Mouse (Mus musculus) brain, embryonic 14.5 days (tissue): ENCODE measurements at regions not wholly inside any gene's neighbourhood (a gene's known extent, or its start where the extent isn't known, plus 50 kb on each side); places are given as distances from the start of the nearest gene placed in this dataset.
"Not testable (repeated sequence)": the region's sequence is repeated elsewhere in the genome, so short reads cannot be mapped to it uniquely, and the experiment has no call there.

Source experiments
- DNase-seq: peaks from one replicate; pipeline ENCODE4 v3.0.0-alpha.2; 2011; ENCODE audit warnings: low read depth
- CTCF ChIP-seq: fragments of 200-500 bp; IDR thresholded peaks from 2 replicates; pipeline ENCODE4 v1.5.1; 2012; ENCODE audit warnings: inconsistent platforms, mild to moderate bottlenecking, moderate library complexity, borderline replicate concordance; ENCODE audit not compliant: insufficient read depth, insufficient read length; ENCODE audit errors: extremely low read depth
- POLR2A ChIP-seq: fragments of 200-500 bp; IDR thresholded peaks from 2 replicates; pipeline ENCODE4 v1.6.1; 2012; ENCODE audit warnings: mild to moderate bottlenecking, inconsistent platforms, borderline replicate concordance; ENCODE audit not compliant: poor library complexity, insufficient read depth, insufficient read length, severe bottlenecking; ENCODE audit errors: extremely low read depth

DNA sequence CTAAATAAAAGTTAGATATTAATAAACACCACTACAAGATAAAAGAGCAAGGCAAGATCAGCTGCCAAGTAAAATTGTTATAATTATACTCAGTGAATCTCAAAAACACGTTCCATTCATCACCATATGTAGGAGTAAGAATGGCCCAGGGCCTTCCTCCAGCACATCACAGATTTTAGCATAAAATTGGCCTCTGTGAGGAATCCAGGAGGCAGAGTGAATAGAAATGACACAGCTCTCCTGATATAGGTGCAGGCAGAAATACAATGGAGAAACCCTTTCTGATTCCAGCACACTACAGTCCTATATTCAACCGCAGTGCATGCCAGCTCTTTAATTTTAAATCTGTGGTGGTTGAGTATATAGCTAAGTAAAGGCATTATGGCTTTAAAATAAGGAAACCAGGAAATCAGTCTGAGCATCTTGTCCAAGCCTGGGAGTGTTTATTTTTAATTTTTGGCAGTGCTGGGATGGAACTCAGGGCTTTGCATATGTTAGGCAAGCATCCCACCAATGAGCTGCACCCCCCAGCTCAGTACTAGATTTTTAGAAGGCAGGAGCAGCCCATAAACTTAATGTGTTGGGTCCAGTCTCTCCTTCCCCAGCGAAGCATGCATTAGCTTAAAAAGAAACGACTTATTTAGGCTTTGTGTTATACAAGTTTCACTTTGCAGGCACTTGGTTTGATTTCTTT is 158.3 kb upstream of the Ptprz1 start:
- no peak for TF ChIP-seq CTCF
- TF ChIP-seq POLR2A: no peak
- DNase-seq: peak; percentile 43

GRCm38 (mm10) chr6:22716144-22716856 is 159.0 kb upstream of the Ptprz1 start:
- peak; percentile 84 for DNase-seq
- TF ChIP-seq POLR2A: no peak

GRCm38 (mm10) chr6:22698187-22698586 is 177.1 kb upstream of the Ptprz1 start:
- DNase-seq: no peak
- no peak for TF ChIP-seq POLR2A
- TF ChIP-seq CTCF: no peak

GRCm38 (mm10) chr6:22688678-22689126 is 186.6 kb upstream of the Ptprz1 start:
- peak; percentile 86 for DNase-seq
- TF ChIP-seq CTCF (no peak), POLR2A (no peak)

DNA sequence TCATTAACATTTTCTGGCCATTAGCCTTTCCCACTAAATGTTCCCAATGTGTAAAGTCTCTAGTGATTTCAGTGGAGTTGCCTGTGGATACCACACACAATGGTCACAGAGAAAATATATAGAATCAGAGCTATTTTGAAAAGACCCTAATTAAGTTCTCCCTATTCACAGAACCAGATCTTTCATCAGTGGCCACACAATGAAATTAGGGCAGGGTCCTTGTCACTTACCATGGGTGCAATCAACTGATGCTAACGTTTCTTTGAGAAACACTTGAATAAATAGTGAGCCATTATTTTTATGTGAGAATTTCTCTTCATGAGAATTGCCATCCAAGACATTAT is 200.7 kb upstream of the Ptprz1 start:
- TF ChIP-seq POLR2A (no peak), CTCF (no peak)
- peak; percentile 91 for DNase-seq

GRCm38 (mm10) chr6:22673919-22674585 is 201.2 kb upstream of the Ptprz1 start:
- peak; percentile 74 for DNase-seq
- no peak for TF ChIP-seq POLR2A
- no peak for TF ChIP-seq CTCF

DNA sequence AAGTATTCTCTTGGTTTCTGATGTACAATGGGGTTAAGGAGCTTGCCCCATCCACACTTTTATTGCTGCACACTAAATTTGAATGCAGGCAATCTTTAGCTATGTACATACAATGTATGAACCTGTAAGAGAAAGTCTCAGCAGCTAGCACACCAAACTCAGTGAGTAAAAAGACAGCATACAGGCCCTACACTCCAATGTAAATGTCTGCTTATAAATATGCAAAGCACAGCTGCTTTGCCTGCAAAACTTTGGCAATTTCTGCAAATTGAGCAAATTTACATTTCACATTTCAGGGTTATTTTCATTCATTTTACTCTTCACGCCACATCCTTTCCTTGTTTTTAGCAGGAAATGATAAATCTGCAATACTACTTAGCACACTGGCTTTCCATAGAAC is 203.8 kb upstream of the Ptprz1 start:
- TF ChIP-seq CTCF (no peak), POLR2A (no peak)
- peak; percentile 41 for DNase-seq

DNA sequence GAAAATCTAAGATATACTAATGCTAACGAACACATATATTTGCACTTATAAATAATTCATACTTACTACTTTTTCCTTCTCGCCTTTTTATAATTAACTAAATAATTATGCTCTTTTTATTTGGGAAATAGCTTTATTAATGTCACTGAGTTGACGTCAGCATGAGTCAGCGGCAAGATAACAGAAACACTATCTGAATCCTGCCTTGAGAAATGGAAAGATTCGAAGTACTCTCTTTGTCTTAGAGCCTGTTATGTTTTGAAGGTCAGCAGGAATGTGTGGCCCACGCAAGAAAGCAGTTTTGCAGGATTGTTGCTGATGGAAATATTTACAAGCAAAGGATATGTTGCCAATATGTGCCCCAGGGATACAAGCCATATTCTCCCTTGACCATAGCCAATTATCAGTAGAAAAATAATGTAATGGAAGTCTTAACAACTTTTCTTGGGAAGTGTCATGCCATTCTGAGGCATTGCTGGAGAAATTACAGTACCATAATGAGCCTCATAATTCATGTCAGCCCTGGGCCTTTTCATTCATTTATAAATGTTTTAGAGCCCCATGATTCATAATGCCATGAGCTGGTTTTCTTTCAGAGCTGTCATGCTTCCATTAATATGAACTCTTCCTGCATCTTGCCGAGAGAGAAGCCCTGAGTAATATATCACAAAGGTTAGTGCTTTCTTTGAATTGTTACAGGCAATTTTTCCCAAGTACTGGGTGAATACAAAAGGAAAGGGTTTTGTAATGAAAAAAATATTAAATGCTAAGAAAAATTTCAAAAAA is 206.9 kb upstream of the Ptprz1 start:
- TF ChIP-seq POLR2A: no peak
- TF ChIP-seq CTCF: no peak
- DNase-seq: no peak

GRCm38 (mm10) chr6:22657401-22657800 is 217.9 kb upstream of the Ptprz1 start:
- DNase-seq: not testable (repeated sequence)

GRCm38 (mm10) chr6:22640100-22640499 is 235.2 kb upstream of the Ptprz1 start:
- DNase-seq: no peak
- TF ChIP-seq CTCF (no peak), POLR2A (no peak)

GRCm38 (mm10) chr6:22635141-22635540 is 240.2 kb upstream of the Ptprz1 start:
- peak; percentile 64 for DNase-seq

GRCm38 (mm10) chr6:22634740-22635139 is 240.6 kb upstream of the Ptprz1 start:
- no peak for TF ChIP-seq CTCF
- TF ChIP-seq POLR2A: no peak
- peak; percentile 76 for DNase-seq

More at GRCm38 (mm10) chr6:22635141-22635540, 240.2 kb upstream of the Ptprz1 start:
- TF ChIP-seq POLR2A (no peak), CTCF (no peak)

DNA sequence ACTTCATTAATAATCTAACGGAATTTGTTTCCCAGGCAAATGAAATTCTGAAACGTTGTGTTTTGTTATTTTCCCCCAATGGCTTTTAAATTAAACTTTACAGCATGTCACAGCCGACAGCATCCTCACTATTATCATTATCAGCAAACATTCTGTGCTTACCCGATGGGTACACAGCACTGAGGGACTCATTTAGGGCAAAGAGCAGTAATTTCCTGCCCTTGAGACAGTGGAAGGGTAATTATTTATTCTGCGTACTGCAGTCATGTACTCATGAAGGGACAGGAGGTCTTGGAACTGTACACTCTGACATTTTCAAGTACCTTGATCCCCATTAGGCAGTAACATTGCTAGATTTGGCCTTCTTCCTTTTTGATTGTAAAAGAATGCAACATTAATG is 235.5 kb upstream of the Fam3c start:
- DNase-seq: peak; percentile 44
- no peak for TF ChIP-seq POLR2A
- TF ChIP-seq CTCF: no peak
